Mouse (Mus musculus) stomach, postnatal 0 days (tissue): ENCODE results near the gene Hmgxb4.

Source experiments
- CTCF ChIP-seq: IDR thresholded peaks from 2 replicates; pipeline ENCODE4 v1.5.1; 2016; ENCODE audit warnings: antibody characterized with exemption, low read depth, mild to moderate bottlenecking, moderate library complexity
- EP300 ChIP-seq: optimal IDR thresholded peaks from 2 replicates; pipeline ENCODE3; 2016; ENCODE audit warnings: antibody characterized with exemption

- no peak for TF ChIP-seq EP300
- no peak for TF ChIP-seq CTCF
These were observed 77.1 kb downstream of the Hmgxb4 start for GRCm38 (mm10) chr8:75070297-75070696.
